Mouse (Mus musculus): Measurements from ENCODE around the gene Peli1.

DNA sequence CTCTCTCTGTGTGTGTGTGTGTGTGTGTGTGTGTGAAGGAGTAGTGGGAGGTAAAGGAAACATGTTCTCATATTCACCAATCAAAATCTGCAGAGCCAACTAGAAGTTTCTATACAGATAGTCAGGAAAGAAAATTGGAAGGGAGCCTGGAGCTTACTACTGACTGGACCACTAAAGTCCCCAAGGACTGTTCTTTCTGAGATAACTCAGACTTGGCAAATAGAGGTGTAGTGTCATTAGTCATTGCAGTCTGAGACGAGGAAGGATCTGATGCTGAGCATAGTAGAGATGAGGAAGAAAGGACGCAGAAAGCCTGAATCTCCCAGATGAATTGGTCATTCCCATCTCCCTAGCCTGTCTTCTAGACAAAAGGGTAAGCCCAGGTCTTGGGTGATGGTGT is 43.2 kb upstream of the Peli1 start:
- no peak for TF ChIP-seq POLR2A (IDR thresholded peaks at IDR 0.05; ENCODE audit: control insufficient read depth, low read depth, low read length)
- TF ChIP-seq CTCF (IDR thresholded peaks at IDR 0.05; ENCODE audit: control insufficient read depth, insufficient read depth, insufficient replicate concordance, low read depth, low read length), result no peak

Data from testis, adult 2 months (tissue).